Mouse (Mus musculus) small intestine, adult 2 months (tissue): ENCODE results near the gene Adgb. TPM values are rescaled to one million over a fixed set of nuclear protein-coding genes. Genes with fewer than 3 reads are reported as not detected.
"Not testable (repeated sequence)": the region's sequence is repeated elsewhere in the genome, so short reads cannot be mapped to it uniquely, and the experiment has no call there.

Source experiments
- H3K27ac ChIP-seq: fragments of 200-500 bp; 2 replicates; pipeline ENCODE4 v1.5.1; 2012; ENCODE audit warnings: low read depth, low read length, control low read depth, inconsistent platforms; ENCODE audit not compliant: insufficient read depth
- H3K27me3 ChIP-seq: fragments of 200-500 bp; 2 replicates; pipeline ENCODE4 v1.6.1; 2012; ENCODE audit warnings: mild to moderate bottlenecking, moderate library complexity, low read length, inconsistent platforms; ENCODE audit not compliant: control insufficient read depth, insufficient read depth
- H3K36me3 ChIP-seq: fragments of 200-500 bp; 2 replicates; pipeline ENCODE4 v1.6.1; 2012; ENCODE audit warnings: mild to moderate bottlenecking, low read length, control low read depth, inconsistent platforms; ENCODE audit not compliant: control insufficient read depth, insufficient read depth
- H3K4me1 ChIP-seq: fragments of 200-500 bp; 2 replicates; pipeline ENCODE4 v1.6.1; 2012; ENCODE audit warnings: low read length, inconsistent platforms, mixed read lengths; ENCODE audit not compliant: control insufficient read depth, insufficient read depth, insufficient read length
- H3K4me3 ChIP-seq: fragments of 200-500 bp; 2 replicates; pipeline ENCODE4 v1.5.1; 2012; ENCODE audit warnings: low read depth, mild to moderate bottlenecking, control low read depth, inconsistent platforms, low read length, moderate library complexity
- CTCF ChIP-seq: fragments of 200-500 bp; IDR thresholded peaks from 2 replicates; pipeline ENCODE4 v1.5.1; 2012; ENCODE audit warnings: low read depth, mild to moderate bottlenecking, control low read depth, inconsistent platforms, low read length, moderate library complexity, mixed read lengths; ENCODE audit not compliant: insufficient replicate concordance, insufficient read length; ENCODE audit errors: extremely low read depth
- POLR2A ChIP-seq: fragments of 200-500 bp; IDR thresholded peaks from 2 replicates; pipeline ENCODE4 v1.6.1; 2012; ENCODE audit warnings: low read depth, mild to moderate bottlenecking, control low read depth, inconsistent platforms, low read length, moderate library complexity
- WGBS: fragments of 180-500 bp; shearing (Covaris S2); methylation state at CpG from one replicate; pipeline ENCODE4 v1.1.7; 2018; 5-methylcytosine and 5-hydroxymethylcytosine counted together
- polyA plus RNA-seq: library from polyadenylated mRNA; depleted of rRNA; stranded (reverse); fragments of >200 nt; gene quantifications from 2 replicates; pipeline ENCODE4 v1.2.3, GENCODE M21; 2012; rRNA removed

Adgb gene
- 0.01 TPM in 1 of 2 replicates, not detected in the other for polyA plus RNA-seq

DNA sequence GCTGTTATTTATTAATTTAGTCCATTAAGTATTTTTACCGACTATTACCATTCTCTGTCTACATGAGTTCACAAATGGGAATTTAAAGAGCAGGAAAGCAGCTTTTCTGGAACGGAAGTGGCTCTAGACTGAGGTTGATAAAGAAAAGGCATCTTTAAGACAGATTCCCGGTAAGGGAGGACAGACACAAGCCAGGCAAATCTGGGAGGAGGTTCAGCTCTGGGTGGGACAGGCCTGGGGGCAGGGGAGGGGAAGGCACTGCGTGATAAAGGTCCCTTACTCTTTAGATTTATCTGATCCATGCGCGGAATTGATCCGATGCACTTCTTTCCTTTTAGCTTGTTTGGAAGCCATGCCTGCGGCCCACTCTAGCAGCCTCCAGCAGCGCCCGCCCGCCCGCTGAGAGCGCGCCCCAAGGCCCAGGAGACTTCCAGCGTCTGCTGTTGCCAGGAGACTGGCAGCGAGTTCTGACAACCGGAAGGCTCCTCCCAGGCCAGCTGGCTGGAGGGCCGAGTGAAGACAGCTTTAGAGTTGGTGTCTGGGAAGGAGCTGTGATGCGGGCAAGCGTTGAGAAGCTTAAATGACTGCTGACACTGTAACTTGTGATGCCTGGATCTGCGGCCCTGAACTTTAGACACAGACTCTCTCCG lies at the start of gene Adgb:
Adgb (minus strand) TSS at position 366 of the 650 bp plus-strand sequence.
- Histone ChIP-seq H3K4me3 (no peak within 1 kb of the TSS), H3K4me1 (no peaks in the 10 kb centered on the region), H3K36me3 (no peaks in the 10 kb centered on the region), H3K27me3 (no peaks in the 10 kb centered on the region), H3K27ac (no peak within 1 kb of the TSS)
- WGBS: 11% methylated on average over 22 of the region's 22 CpGs
- TF ChIP-seq POLR2A (no peak), CTCF (no peak)

- no peak overlapping the region for H3K4me3 ChIP-seq
- no peak for TF ChIP-seq CTCF
- no peak for TF ChIP-seq POLR2A
- no peak overlapping the region for H3K27ac ChIP-seq
- H3K4me1 ChIP-seq: no peaks in the 10 kb centered on the region
- H3K27me3 ChIP-seq: no peaks in the 10 kb centered on the region
- 39% methylated on average over 1 of the region's 1 CpGs for WGBS
- H3K36me3 ChIP-seq: no peaks in the 10 kb centered on the region
These were observed 8.0 kb upstream of the Adgb start for GRCm38 (mm10) chr10:10480139-10480538.

- H3K36me3 ChIP-seq, H3K4me1 ChIP-seq, H3K27ac ChIP-seq, H3K27me3 ChIP-seq, H3K4me3 ChIP-seq: not testable (repeated sequence)
- 39% methylated on average over 10 of the region's 10 CpGs for WGBS
These were observed 5.3 kb upstream of the Adgb start for GRCm38 (mm10) chr10:10477429-10477828.

DNA sequence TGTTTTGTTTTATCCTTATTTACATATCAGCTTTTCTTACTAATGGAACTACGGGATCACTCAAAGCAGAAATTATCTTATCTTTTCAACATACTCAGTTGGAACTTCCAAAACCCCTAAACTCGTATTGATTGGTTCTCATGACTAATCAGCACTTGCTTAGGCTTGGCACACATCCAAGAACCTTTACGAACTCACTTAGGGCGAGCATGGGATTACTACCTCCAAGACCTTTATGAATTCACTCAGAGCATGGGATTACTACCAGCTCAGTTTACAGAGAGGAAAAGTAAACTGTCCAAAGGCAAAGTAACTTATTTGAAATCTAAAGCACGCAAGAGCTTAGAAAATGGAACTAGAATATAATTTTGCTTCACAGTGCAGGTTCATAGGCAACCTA lies 4.8 kb upstream of the Adgb start:
- H3K36me3 ChIP-seq: no peaks in the 10 kb centered on the region
- no peak overlapping the region for H3K4me3 ChIP-seq
- no peaks in the 10 kb centered on the region for H3K27me3 ChIP-seq
- TF ChIP-seq CTCF (no peak), POLR2A (no peak)
- H3K27ac ChIP-seq: no peak overlapping the region
- H3K4me1 ChIP-seq: no peaks in the 10 kb centered on the region
- 23% methylated on average over 5 of the region's 5 CpGs for WGBS

DNA sequence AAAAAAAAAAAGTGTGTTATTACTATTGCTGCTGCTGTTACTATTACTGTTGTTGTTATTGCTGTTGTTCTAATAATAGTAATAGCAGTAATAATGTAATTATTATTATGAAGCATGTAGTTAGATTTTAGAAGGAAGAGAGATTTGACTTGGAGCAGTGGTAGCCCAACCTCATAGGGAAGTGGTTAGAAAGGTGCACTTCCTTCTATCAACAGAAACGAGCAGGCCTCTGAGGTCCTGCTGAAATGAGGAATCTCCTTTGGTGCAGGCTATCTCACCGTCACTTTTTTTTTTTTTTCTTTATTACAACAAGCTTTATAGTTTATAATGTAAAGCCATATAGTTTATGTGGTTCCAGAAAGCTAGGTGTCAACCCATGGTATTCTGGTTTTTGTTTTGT lies 4.4 kb upstream of the Adgb start:
- H3K4me1 ChIP-seq: no peaks in the 10 kb centered on the region
- TF ChIP-seq POLR2A (no peak), CTCF (no peak)
- no peaks in the 10 kb centered on the region for H3K36me3 ChIP-seq
- H3K4me3 ChIP-seq: no peak overlapping the region
- H3K27ac ChIP-seq: no peak overlapping the region
- no peaks in the 10 kb centered on the region for H3K27me3 ChIP-seq
- 43% methylated on average over 2 of the region's 2 CpGs for WGBS

DNA sequence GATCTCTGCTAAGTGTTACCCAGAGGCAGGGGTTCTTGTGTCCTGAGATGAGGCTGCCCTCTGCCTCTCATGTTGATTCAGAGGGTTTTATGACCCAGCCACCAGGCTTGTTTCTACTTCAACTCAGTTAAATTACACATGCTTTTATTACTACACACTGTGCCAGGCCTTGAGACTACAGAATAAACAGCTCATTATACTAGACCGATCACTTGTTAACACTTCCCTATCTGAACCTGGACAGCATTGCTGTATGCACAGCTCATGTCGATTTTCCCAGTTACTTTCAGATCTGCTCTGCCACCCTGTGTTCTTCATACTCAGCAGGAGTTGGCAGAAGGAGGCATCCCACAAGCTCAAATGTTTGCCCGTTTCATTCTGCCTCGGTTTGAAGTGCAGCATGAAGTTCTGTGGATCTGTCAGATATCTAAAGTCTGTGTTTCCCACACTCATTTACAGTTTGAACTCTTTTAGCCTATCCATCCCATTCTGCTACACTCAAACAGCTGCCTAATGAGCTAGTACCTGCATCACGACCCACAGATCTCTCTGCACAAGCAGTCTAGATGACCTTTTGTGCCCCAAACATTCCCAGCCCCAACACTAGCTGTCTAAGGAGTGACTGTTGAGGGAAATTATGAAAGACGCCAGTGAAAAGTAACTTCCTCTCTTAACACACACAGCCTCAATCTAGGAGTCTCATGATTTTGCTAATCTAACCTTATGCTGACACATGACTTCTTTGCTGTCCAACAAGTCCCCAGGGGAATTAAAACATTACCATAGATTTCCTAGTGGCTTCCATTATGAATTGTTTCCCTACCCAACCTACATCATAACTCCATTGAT lies 3.2 kb downstream of the Adgb start:
- no peaks in the 10 kb centered on the region for H3K27me3 ChIP-seq
- no peaks in the 10 kb centered on the region for H3K36me3 ChIP-seq
- H3K4me3 ChIP-seq: no peak overlapping the region
- WGBS: 12% methylated on average over 6 of the region's 6 CpGs
- no peak overlapping the region for H3K27ac ChIP-seq
- no peak for TF ChIP-seq POLR2A
- TF ChIP-seq CTCF: no peak
- H3K4me1 ChIP-seq: no peaks in the 10 kb centered on the region

DNA sequence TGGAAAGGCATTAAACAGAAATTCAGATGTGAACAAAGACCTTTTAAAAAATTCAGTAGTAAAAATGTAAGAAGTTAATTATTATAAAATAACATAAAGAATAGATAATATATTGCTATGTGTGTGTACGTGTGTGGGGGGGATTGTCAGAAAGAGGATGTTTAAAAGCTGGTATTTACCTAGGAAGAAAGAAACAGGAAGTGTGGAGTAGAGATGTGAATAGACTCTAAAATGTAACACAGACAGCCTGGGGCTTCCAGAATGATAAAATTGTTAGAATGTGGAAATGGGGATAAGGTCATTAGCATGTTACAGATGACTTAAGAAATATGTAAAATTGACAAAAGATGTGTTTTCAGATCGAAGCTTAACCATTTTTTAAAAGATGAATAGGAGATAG lies 12.0 kb downstream of the Adgb start:
- Histone ChIP-seq H3K4me3 (no peak overlapping the region), H3K36me3 (no peaks in the 10 kb centered on the region), H3K27ac (no peak overlapping the region), H3K27me3 (no peaks in the 10 kb centered on the region), H3K4me1 (no peaks in the 10 kb centered on the region)
- WGBS: 62% methylated on average over 2 of the region's 2 CpGs
- TF ChIP-seq POLR2A (no peak), CTCF (no peak)
